Mouse (Mus musculus): ENCODE measurements around the gene Ebp. TPM values are rescaled to one million over a fixed set of nuclear protein-coding genes. Genes with fewer than 3 reads are reported as not detected.

Gene Ebp
- total RNA-seq, 1 experiment: 85.8 TPM

DNA sequence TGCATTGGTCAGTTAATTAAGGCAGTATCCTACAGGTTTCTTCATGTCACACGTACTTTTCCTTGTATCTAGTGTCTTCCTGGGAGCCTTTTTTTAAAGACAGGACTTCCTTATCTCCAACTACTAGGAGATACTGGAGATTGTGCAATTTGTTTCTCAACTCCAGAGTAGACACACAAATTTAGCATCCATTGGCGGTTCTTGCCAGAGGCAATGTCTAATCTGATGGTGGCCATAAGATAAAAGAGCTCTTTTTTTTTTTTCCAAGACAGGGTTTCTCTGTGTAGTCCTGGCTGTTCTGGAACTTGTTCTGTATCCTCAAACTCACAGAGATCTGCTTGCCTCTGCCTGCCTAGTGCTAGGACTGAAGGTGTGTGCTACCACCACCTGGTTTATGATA, 16.4 kb upstream of the Ebp start:
- no peak for DNase-seq (ENCODE audit: low read depth, low spot score)
- Histone ChIP-seq H3K27ac (ENCODE audit: insufficient read depth, low read depth, low read length, poor library complexity, severe bottlenecking) (no peak overlapping the region; the same call in 1 of the 2 replicates), H3K9ac (ENCODE audit: insufficient read depth, low read depth, low read length, poor library complexity, severe bottlenecking) (no peak overlapping the region), H3K4me3 (ENCODE audit: insufficient read depth in 1 of 2, low read depth in 1 of 2, low read length in 2 of 2, poor library complexity in 1 of 2, severe bottlenecking in 1 of 2) (no peak overlapping the region), H3K4me1 (ENCODE audit: control insufficient read depth in 2 of 2, insufficient read depth in 2 of 2, low read length in 2 of 2, poor library complexity in 1 of 2) (peaks cover 4 to 5% of the 10 kb centered on the region in 2 experiments; a peak in 3 of 4 replicates), H3K9me3 (ENCODE audit: control insufficient read depth, insufficient read depth, low read depth, low read length) (no peaks in the 10 kb centered on the region), H3K36me3 (ENCODE audit: control insufficient read depth, insufficient read depth, low read length, poor library complexity, severe bottlenecking) (no peaks in the 10 kb centered on the region; the same call in 1 of the 2 replicates)
- TF ChIP-seq MAFK (IDR thresholded peaks at IDR 0.05; ENCODE audit: insufficient read depth, low read depth, low read length) (no peak), HCFC1 (IDR thresholded peaks at IDR 0.05; ENCODE audit: borderline replicate concordance, insufficient read depth, low read length) (no peak), ZNF384 (IDR thresholded peaks at IDR 0.05; ENCODE audit: low read depth, low read length) (no peak), ZC3H11A (IDR thresholded peaks at IDR 0.05; ENCODE audit: borderline replicate concordance, low read depth, low read length) (no peak), CHD2 (IDR thresholded peaks at IDR 0.05; ENCODE audit: low read depth, low read length) (no peak)
- in situ Hi-C loops (cut with MboI; ENCODE audit: low sequenced_read_pairs in 2 of 2, unreplicated experiment in 2 of 2): no loop called here

DNA sequence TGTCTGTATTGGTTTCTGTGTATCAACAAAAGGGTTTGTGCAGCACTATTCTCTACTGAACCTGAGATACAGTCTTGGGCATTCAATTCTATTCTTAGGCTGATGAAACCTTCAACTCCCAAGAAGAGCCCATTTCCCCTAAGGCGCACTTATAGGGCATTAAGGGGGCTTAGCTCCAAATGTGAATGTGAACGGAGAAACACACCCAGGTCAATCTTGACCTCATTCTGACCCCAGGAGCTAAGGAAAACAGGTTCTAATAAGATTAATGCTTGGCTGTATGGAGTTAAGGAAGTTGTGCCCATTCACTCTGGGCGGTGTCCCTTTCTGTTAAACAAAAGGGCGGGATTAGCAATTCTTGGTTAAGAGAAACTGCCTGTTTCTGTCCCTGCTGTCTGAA, 13.9 kb upstream of the Ebp start:
- Histone ChIP-seq H3K27ac (ENCODE audit: insufficient read depth, low read depth, low read length, poor library complexity, severe bottlenecking) (peak overlapping the region; percentile 93; the same call in 1 of the 2 replicates), H3K9ac (ENCODE audit: insufficient read depth, low read depth, low read length, poor library complexity, severe bottlenecking) (no peak overlapping the region), H3K9me3 (ENCODE audit: control insufficient read depth, insufficient read depth, low read depth, low read length) (no peaks in the 10 kb centered on the region), H3K4me3 (ENCODE audit: insufficient read depth in 1 of 2, low read depth in 1 of 2, low read length in 2 of 2, poor library complexity in 1 of 2, severe bottlenecking in 1 of 2) (no peak overlapping the region; a peak in 1 of 4 replicates), H3K36me3 (ENCODE audit: control insufficient read depth, insufficient read depth, low read length, poor library complexity, severe bottlenecking) (peaks cover 9% of the 10 kb centered on the region; the same call in 1 of the 2 replicates), H3K4me1 (ENCODE audit: control insufficient read depth in 2 of 2, insufficient read depth in 2 of 2, low read length in 2 of 2, poor library complexity in 1 of 2) (peaks cover 4 to 8% of the 10 kb centered on the region in 2 experiments)
- in situ Hi-C loops (cut with MboI; ENCODE audit: low sequenced_read_pairs in 2 of 2, unreplicated experiment in 2 of 2): no loop called here
- TF ChIP-seq CHD2 (IDR thresholded peaks at IDR 0.05; ENCODE audit: low read depth, low read length): 0 out of 2 replicates have a peak, but pooled peaks have one; percentile 20
- no peak for TF ChIP-seq ZC3H11A (IDR thresholded peaks at IDR 0.05; ENCODE audit: borderline replicate concordance, low read depth, low read length)
- TF ChIP-seq ZNF384 (IDR thresholded peaks at IDR 0.05; ENCODE audit: low read depth, low read length): no peak
- no peak for TF ChIP-seq MAFK (IDR thresholded peaks at IDR 0.05; ENCODE audit: insufficient read depth, low read depth, low read length)
- DNase-seq (ENCODE audit: low read depth, low spot score): peak; percentile 69

DNA sequence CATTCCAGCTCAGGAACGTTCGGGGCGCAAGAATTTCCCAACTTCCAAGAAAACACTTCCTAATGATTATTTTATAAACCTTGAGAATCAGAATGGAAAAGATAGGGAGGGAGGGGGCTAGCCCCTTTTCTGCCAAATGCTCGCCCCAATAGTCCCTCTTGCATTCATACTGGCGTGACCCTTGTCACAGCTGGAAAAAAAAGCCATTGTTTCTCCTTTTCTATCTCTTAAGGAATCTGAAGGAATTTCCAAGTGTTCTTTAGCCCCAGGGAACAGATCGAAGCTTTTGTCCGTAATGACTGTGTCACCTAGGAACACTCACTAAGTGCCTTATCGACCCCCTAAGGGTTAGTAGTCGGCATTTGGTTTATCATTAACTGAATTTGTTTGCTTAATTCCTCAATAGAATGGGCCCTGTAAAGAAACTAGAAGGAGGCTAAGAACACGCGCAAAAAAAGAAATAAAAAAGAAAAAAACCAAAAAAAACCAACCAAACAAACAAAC, 13.4 kb upstream of the Ebp start:
- in situ Hi-C loops (cut with MboI; ENCODE audit: low sequenced_read_pairs in 2 of 2, unreplicated experiment in 2 of 2): no loop called here
- H3K9ac ChIP-seq (ENCODE audit: insufficient read depth, low read depth, low read length, poor library complexity, severe bottlenecking): peak overlapping the region; percentile 26
- H3K27ac ChIP-seq (ENCODE audit: insufficient read depth, low read depth, low read length, poor library complexity, severe bottlenecking): peak overlapping the region; percentile 93

GRCm38 (mm10) chrX:8206015-8206693, 12.8 kb upstream of the Ebp start, which contains the start of gene Porcn:
Porcn (minus strand) TSS chrX:8206525.
- H3K4me1 ChIP-seq (ENCODE audit: control insufficient read depth in 2 of 2, insufficient read depth in 2 of 2, low read length in 2 of 2, poor library complexity in 1 of 2): peaks cover 4 to 8% of the 10 kb centered on the region in 2 experiments
- H3K9ac ChIP-seq (ENCODE audit: insufficient read depth, low read depth, low read length, poor library complexity, severe bottlenecking): peak within 1 kb of the TSS; percentile 76
- peak within 1 kb of the TSS; percentile 68 to 90 for H3K4me3 ChIP-seq (ENCODE audit: insufficient read depth in 1 of 2, low read depth in 1 of 2, low read length in 2 of 2, poor library complexity in 1 of 2, severe bottlenecking in 1 of 2)
- peak within 1 kb of the TSS; percentile 93 for H3K27ac ChIP-seq (ENCODE audit: insufficient read depth, low read depth, low read length, poor library complexity, severe bottlenecking)
- TF ChIP-seq ZNF384 (IDR thresholded peaks at IDR 0.05; ENCODE audit: low read depth, low read length) (no peak), CHD2 (IDR thresholded peaks at IDR 0.05; ENCODE audit: low read depth, low read length) (no peak), MAFK (IDR thresholded peaks at IDR 0.05; ENCODE audit: insufficient read depth, low read depth, low read length) (no peak), HCFC1 (IDR thresholded peaks at IDR 0.05; ENCODE audit: borderline replicate concordance, insufficient read depth, low read length) (no peak), ZC3H11A (IDR thresholded peaks at IDR 0.05; ENCODE audit: borderline replicate concordance, low read depth, low read length) (no peak)
- no peaks in the 10 kb centered on the region for H3K9me3 ChIP-seq (ENCODE audit: control insufficient read depth, insufficient read depth, low read depth, low read length)
- in situ Hi-C loops (cut with MboI; ENCODE audit: low sequenced_read_pairs in 2 of 2, unreplicated experiment in 2 of 2): no loop called here
- peak; percentile 50 for DNase-seq (ENCODE audit: low read depth, low spot score)
- peaks cover 13% of the 10 kb centered on the region for H3K36me3 ChIP-seq (ENCODE audit: control insufficient read depth, insufficient read depth, low read length, poor library complexity, severe bottlenecking)

More for the DNA sequence above, 13.4 kb upstream of the Ebp start:
- Histone ChIP-seq H3K4me3 (ENCODE audit: insufficient read depth in 1 of 2, low read depth in 1 of 2, low read length in 2 of 2, poor library complexity in 1 of 2, severe bottlenecking in 1 of 2) (peak overlapping the region; percentile 68 to 90), H3K36me3 (ENCODE audit: control insufficient read depth, insufficient read depth, low read length, poor library complexity, severe bottlenecking) (peaks cover 9% of the 10 kb centered on the region; the same call in 1 of the 2 replicates), H3K9me3 (ENCODE audit: control insufficient read depth, insufficient read depth, low read depth, low read length) (no peaks in the 10 kb centered on the region), H3K4me1 (ENCODE audit: control insufficient read depth in 2 of 2, insufficient read depth in 2 of 2, low read length in 2 of 2, poor library complexity in 1 of 2) (peaks cover 4 to 8% of the 10 kb centered on the region in 2 experiments)
- no peak for DNase-seq (ENCODE audit: low read depth, low spot score)
- TF ChIP-seq MAFK (IDR thresholded peaks at IDR 0.05; ENCODE audit: insufficient read depth, low read depth, low read length): no peak
- TF ChIP-seq HCFC1 (IDR thresholded peaks at IDR 0.05; ENCODE audit: borderline replicate concordance, insufficient read depth, low read length): no peak
- TF ChIP-seq ZC3H11A (IDR thresholded peaks at IDR 0.05; ENCODE audit: borderline replicate concordance, low read depth, low read length): no peak
- no peak for TF ChIP-seq ZNF384 (IDR thresholded peaks at IDR 0.05; ENCODE audit: low read depth, low read length)
- TF ChIP-seq CHD2 (IDR thresholded peaks at IDR 0.05; ENCODE audit: low read depth, low read length): no peak

All from ES-E14 (cell line).